Mouse (Mus musculus): ENCODE measurements at regions not wholly inside any gene's neighbourhood (a gene's known extent, or its start where the extent isn't known, plus 50 kb on each side); places are given as distances from the start of the nearest gene placed in this dataset.

GRCm38 (mm10) chr10:95124476-95124875 is 179.8 kb upstream of the Plxnc1 start:
- ATAC-seq (replicated peaks; ENCODE audit: poor library complexity, severe bottlenecking) = no peak

- no peak for ATAC-seq (replicated peaks; ENCODE audit: poor library complexity, severe bottlenecking)
These were observed 175.4 kb upstream of the Plxnc1 start for GRCm38 (mm10) chr10:95120007-95120406.

GRCm38 (mm10) chr10:95118786-95119351 is 174.2 kb upstream of the Plxnc1 start:
- no peak for ATAC-seq (replicated peaks; ENCODE audit: poor library complexity, severe bottlenecking)

- ATAC-seq (replicated peaks; ENCODE audit: poor library complexity, severe bottlenecking) = peak; percentile 40; the same call in 1 of the 2 replicates
These were observed 173.1 kb upstream of the Plxnc1 start for GRCm38 (mm10) chr10:95117731-95118212.

- ATAC-seq (replicated peaks; ENCODE audit: poor library complexity, severe bottlenecking) = no peak
These were observed 172.6 kb upstream of the Plxnc1 start for GRCm38 (mm10) chr10:95117041-95117730.

- ATAC-seq (replicated peaks; ENCODE audit: poor library complexity, severe bottlenecking) = no peak
These were observed 172.0 kb upstream of the Plxnc1 start for GRCm38 (mm10) chr10:95116579-95117011.

- ATAC-seq (replicated peaks; ENCODE audit: poor library complexity, severe bottlenecking) = no peak
These were observed 168.3 kb upstream of the Plxnc1 start for GRCm38 (mm10) chr10:95112837-95113388.

GRCm38 (mm10) chr10:95112231-95112774 is 167.7 kb upstream of the Plxnc1 start:
- peak; percentile 30; the same call in 1 of the 2 replicates for ATAC-seq (replicated peaks; ENCODE audit: poor library complexity, severe bottlenecking)

GRCm38 (mm10) chr10:95110786-95111185 is 166.2 kb upstream of the Plxnc1 start:
- ATAC-seq (replicated peaks; ENCODE audit: poor library complexity, severe bottlenecking) = no peak

GRCm38 (mm10) chr10:95109576-95109975 is 164.9 kb upstream of the Plxnc1 start:
- ATAC-seq (replicated peaks; ENCODE audit: poor library complexity, severe bottlenecking) = no peak

GRCm38 (mm10) chr10:95107532-95108251 is 163.1 kb upstream of the Plxnc1 start:
- no peak for ATAC-seq (replicated peaks; ENCODE audit: poor library complexity, severe bottlenecking)

GRCm38 (mm10) chr10:95103808-95104207 is 159.2 kb upstream of the Plxnc1 start:
- no peak for ATAC-seq (replicated peaks; ENCODE audit: poor library complexity, severe bottlenecking)

GRCm38 (mm10) chr10:95102981-95103380 is 158.3 kb upstream of the Plxnc1 start:
- no peak for ATAC-seq (replicated peaks; ENCODE audit: poor library complexity, severe bottlenecking)

- ATAC-seq (replicated peaks; ENCODE audit: poor library complexity, severe bottlenecking) = no peak
These were observed 155.3 kb upstream of the Plxnc1 start for GRCm38 (mm10) chr10:95099906-95100305.

- no peak for ATAC-seq (replicated peaks; ENCODE audit: poor library complexity, severe bottlenecking)
These were observed 151.2 kb upstream of the Plxnc1 start for GRCm38 (mm10) chr10:95095847-95096246.

- ATAC-seq (replicated peaks; ENCODE audit: poor library complexity, severe bottlenecking) = no peak
These were observed 150.1 kb upstream of the Plxnc1 start for GRCm38 (mm10) chr10:95094771-95095170.

GRCm38 (mm10) chr10:95093266-95093665 is 148.6 kb upstream of the Plxnc1 start:
- no peak for ATAC-seq (replicated peaks; ENCODE audit: poor library complexity, severe bottlenecking)

GRCm38 (mm10) chr10:95091086-95091485 is 146.5 kb upstream of the Plxnc1 start:
- ATAC-seq (replicated peaks; ENCODE audit: poor library complexity, severe bottlenecking) = no peak

GRCm38 (mm10) chr10:95090641-95091040 is 146.0 kb upstream of the Plxnc1 start:
- no peak for ATAC-seq (replicated peaks; ENCODE audit: poor library complexity, severe bottlenecking)

- no peak for ATAC-seq (replicated peaks; ENCODE audit: poor library complexity, severe bottlenecking)
These were observed 145.4 kb upstream of the Plxnc1 start for GRCm38 (mm10) chr10:95090035-95090434.
